Mouse (Mus musculus): ENCODE results near the gene Clec4b2.

DNA sequence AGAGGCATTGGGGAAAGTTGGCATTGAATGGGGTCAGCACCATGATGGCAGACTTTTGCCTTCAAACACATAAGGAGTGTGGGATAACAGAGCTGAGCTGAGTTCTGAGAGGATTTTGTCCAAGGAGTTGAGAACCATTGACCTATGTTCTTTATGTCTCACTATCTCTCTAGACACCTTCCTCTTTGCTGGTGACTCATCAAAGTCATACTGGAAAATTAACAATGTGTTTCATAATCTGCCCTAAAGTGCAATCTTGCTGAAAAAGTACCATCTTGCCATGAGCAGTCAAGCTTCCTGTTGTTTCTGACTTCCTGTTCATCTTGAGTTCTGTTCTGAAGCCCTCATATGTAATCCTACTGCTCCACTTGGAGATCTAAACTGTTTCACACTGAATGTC is 80.0 kb downstream of the Clec4b2 start:
- TF ChIP-seq CTCF (IDR thresholded peaks at IDR 0.05; ENCODE audit: low read depth), result no peak
- TF ChIP-seq EP300 (optimal IDR thresholded peaks at IDR 0.05), result no peak

Data from stomach, postnatal 0 days (tissue).